Mouse (Mus musculus) liver, embryonic 15.5 days (tissue): ENCODE results near the gene Osbpl2. TPM values are rescaled to one million over a fixed set of nuclear protein-coding genes. Genes with fewer than 3 reads are reported as not detected.

Experiments used
- ATAC-seq: fragments of 200-750 bp; cut with Nextera tagmentation; 2 replicates; pipeline ENCODE4 v1.8.0; 2017; ENCODE audit warnings: moderate number of reproducible peaks, mild to moderate bottlenecking, moderate library complexity; ENCODE audit not compliant: insufficient read depth
- H3K27ac ChIP-seq: fragments of 300-500 bp; sonication (generic); replicated peaks from 2 replicates; pipeline ENCODE4 v1.5.1; 2015; ENCODE audit warnings: mild to moderate bottlenecking, inconsistent platforms
- H3K27me3 ChIP-seq: fragments of 300-500 bp; sonication (generic); 2 replicates; pipeline ENCODE4 v1.6.1; 2015; ENCODE audit warnings: mild to moderate bottlenecking, inconsistent platforms
- H3K36me3 ChIP-seq: fragments of 300-500 bp; sonication (generic); replicated peaks from 2 replicates; pipeline ENCODE4 v1.6.1; 2015; ENCODE audit warnings: moderate library complexity, mild to moderate bottlenecking, inconsistent platforms
- H3K4me1 ChIP-seq: fragments of 300-500 bp; sonication (generic); replicated peaks from 2 replicates; pipeline ENCODE4 v1.6.1; 2015; ENCODE audit warnings: inconsistent platforms
- H3K4me2 ChIP-seq: fragments of 300-500 bp; sonication (generic); 2 replicates; pipeline ENCODE4 v1.6.1; 2015; ENCODE audit warnings: moderate library complexity, mild to moderate bottlenecking, inconsistent platforms
- H3K4me3 ChIP-seq: fragments of 300-500 bp; sonication (generic); replicated peaks from 2 replicates; pipeline ENCODE4 v1.5.1; 2015; ENCODE audit warnings: mild to moderate bottlenecking, inconsistent platforms
- H3K9ac ChIP-seq: fragments of 300-500 bp; sonication (generic); 2 replicates; pipeline ENCODE4 v1.6.1; 2015; ENCODE audit warnings: moderate library complexity, mild to moderate bottlenecking, inconsistent platforms
- H3K9me3 ChIP-seq: fragments of 300-500 bp; sonication (generic); replicated peaks from 2 replicates; pipeline ENCODE4 v1.6.1; 2016; ENCODE audit warnings: inconsistent platforms
- WGBS: fragments of 180-500 bp; shearing (Covaris S2); methylation state at CpG from one replicate; pipeline ENCODE4 v1.1.7; 2015; ENCODE audit warnings: mixed read lengths; ENCODE audit not compliant: insufficient replicate concordance; 5-methylcytosine and 5-hydroxymethylcytosine counted together
- polyA plus RNA-seq: library from polyadenylated mRNA; unstranded; fragments of >200 nt; fragmentation: Nextera tagmentation; extraction: Ambion mirVana; gene quantifications from 2 replicates; pipeline ENCODE4 v1.2.1, GENCODE M21; 2015

The Osbpl2 gene
- polyA plus RNA-seq, 1 experiment from 2014 or later, result 9.4 TPM

- ATAC-seq, result no peak
- Histone ChIP-seq H3K36me3 (no peaks in the 10 kb centered on the region), H3K9me3 (no peaks in the 10 kb centered on the region), H3K27ac (no peak overlapping the region), H3K4me3 (no peak overlapping the region), H3K27me3 (no peaks in the 10 kb centered on the region), H3K4me1 (no peaks in the 10 kb centered on the region), H3K4me2 (no peak overlapping the region), H3K9ac (no peak overlapping the region)
- WGBS, result 75% methylated on average over 24 of the region's 24 CpGs
Measured at GRCm38 (mm10) chr2:180184011-180184751, 65.1 kb downstream of the Osbpl2 start.

- ATAC-seq, result no peak
- H3K27me3 ChIP-seq, result no peaks in the 10 kb centered on the region
- no peak overlapping the region for H3K4me2 ChIP-seq
- H3K4me1 ChIP-seq, result no peaks in the 10 kb centered on the region
- no peak overlapping the region for H3K9ac ChIP-seq
- no peak overlapping the region for H3K4me3 ChIP-seq
- H3K36me3 ChIP-seq, result no peaks in the 10 kb centered on the region
- no peak overlapping the region for H3K27ac ChIP-seq
- 65% methylated on average over 6 of the region's 6 CpGs for WGBS
- no peaks in the 10 kb centered on the region for H3K9me3 ChIP-seq
Measured at GRCm38 (mm10) chr2:180184752-180185109, 65.6 kb downstream of the Osbpl2 start.

DNA sequence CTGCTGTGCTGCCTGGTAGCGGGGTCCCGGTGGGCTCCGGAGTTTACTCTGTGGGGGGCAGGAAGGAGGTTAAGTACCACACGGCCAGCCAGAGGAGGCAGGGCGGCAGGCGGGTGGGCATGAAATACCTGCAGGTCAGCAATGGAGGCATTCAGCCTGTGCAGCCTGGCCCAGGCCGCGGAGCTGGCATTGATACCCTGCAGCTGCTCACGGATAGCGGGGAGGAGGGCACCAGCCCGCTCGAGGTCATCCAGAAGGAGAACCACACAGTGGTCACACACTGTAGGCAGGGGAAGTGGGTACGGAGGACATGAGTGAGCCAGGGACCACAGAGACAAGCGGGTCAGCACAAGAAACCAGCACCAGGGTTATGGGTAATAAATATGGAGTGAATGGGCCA is 66.6 kb downstream of the Osbpl2 start:
- ATAC-seq, result no peak
- WGBS, result 80% methylated on average over 14 of the region's 14 CpGs
- Histone ChIP-seq H3K27ac (no peak overlapping the region), H3K27me3 (no peaks in the 10 kb centered on the region), H3K4me2 (no peak overlapping the region), H3K9ac (no peak overlapping the region), H3K4me3 (no peak overlapping the region), H3K9me3 (no peaks in the 10 kb centered on the region), H3K36me3 (no peaks in the 10 kb centered on the region), H3K4me1 (no peaks in the 10 kb centered on the region)

DNA sequence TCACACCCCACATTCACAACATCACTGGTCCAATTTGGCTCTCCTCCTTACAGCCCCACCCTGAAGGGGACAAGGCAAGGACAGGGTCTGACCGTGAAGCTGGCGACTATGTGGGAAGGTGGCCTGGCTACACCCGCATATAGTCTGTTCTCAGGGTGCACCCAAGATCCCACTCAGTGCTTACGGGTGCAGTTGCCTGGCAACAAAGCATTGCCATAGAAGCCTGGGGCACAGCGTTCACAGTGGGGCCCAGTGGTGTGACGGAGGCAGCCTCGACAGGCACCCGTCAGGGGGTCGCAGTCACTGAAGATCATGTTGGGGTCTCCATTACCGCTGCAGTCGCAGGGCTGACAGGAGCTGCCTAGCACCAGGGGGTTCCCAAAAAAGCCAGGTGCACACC is 68.3 kb downstream of the Osbpl2 start:
- H3K4me1 ChIP-seq, result no peaks in the 10 kb centered on the region
- 77% methylated on average over 11 of the region's 11 CpGs for WGBS
- no peaks in the 10 kb centered on the region for H3K27me3 ChIP-seq
- no peak overlapping the region for H3K27ac ChIP-seq
- no peaks in the 10 kb centered on the region for H3K36me3 ChIP-seq
- H3K4me3 ChIP-seq, result no peak overlapping the region
- no peak overlapping the region for H3K9ac ChIP-seq
- ATAC-seq, result no peak
- H3K4me2 ChIP-seq, result no peak overlapping the region
- H3K9me3 ChIP-seq, result no peaks in the 10 kb centered on the region

GRCm38 (mm10) chr2:180196610-180197322 is 77.7 kb downstream of the Osbpl2 start:
- Histone ChIP-seq H3K4me1 (no peaks in the 10 kb centered on the region), H3K27ac (no peak overlapping the region), H3K4me3 (no peak overlapping the region), H3K4me2 (no peak overlapping the region), H3K27me3 (no peaks in the 10 kb centered on the region), H3K36me3 (no peaks in the 10 kb centered on the region), H3K9me3 (no peaks in the 10 kb centered on the region), H3K9ac (no peak overlapping the region)
- 51% methylated on average over 10 of the region's 12 CpGs for WGBS
- no peak for ATAC-seq

GRCm38 (mm10) chr2:180197323-180198037 is 78.4 kb downstream of the Osbpl2 start:
- no peak overlapping the region for H3K27ac ChIP-seq
- H3K9ac ChIP-seq, result no peak overlapping the region
- no peak overlapping the region for H3K4me2 ChIP-seq
- H3K4me1 ChIP-seq, result no peaks in the 10 kb centered on the region
- 58% methylated on average over 10 of the region's 10 CpGs for WGBS
- ATAC-seq, result no peak
- no peaks in the 10 kb centered on the region for H3K9me3 ChIP-seq
- H3K4me3 ChIP-seq, result no peak overlapping the region
- H3K36me3 ChIP-seq, result no peaks in the 10 kb centered on the region
- H3K27me3 ChIP-seq, result no peaks in the 10 kb centered on the region

DNA sequence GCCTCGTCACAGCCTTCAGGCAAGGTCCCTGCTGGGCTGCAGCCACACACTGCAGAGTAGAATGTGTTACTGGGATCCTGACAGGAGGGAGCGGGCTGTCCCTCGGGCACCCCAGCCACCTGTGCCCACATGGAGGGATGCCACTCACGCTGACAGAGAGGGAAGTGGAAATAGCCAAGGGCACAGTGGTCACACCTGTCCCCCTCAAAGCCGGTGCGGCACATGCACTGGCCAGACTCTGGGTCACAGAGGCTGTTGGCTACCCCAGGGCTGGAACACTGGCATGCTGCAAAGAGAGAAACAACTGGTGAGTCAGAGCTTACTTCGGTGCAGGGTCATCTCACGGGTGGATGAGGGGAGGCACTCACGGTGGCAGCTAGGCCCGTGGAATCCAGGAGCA is 79.7 kb downstream of the Osbpl2 start:
- Histone ChIP-seq H3K9ac (no peak overlapping the region), H3K27ac (no peak overlapping the region), H3K4me3 (no peak overlapping the region), H3K4me2 (no peak overlapping the region), H3K36me3 (no peaks in the 10 kb centered on the region), H3K27me3 (no peaks in the 10 kb centered on the region), H3K4me1 (no peaks in the 10 kb centered on the region), H3K9me3 (no peaks in the 10 kb centered on the region)
- ATAC-seq, result no peak
- WGBS, result 85% methylated on average over 10 of the region's 10 CpGs

DNA sequence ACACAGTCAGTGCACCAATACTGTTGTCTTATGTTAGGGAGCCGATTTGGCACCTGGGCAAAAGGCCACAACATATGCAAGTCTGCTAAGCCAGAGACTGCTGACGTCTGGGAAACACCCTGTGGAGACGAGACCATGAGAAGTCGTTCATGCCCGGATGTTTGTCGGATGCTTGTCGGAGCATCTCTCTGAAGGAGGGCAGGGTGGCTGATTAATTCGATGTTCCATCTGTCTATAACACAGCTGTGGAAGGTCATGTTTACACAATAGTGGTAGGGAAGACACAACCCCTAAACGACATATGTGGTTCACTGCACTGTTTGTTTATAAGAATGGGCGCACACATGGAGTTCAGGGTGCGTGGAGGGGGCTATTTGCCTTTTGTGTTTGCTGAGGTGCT is 81.6 kb downstream of the Osbpl2 start:
- WGBS, result 66% methylated on average over 11 of the region's 11 CpGs
- no peaks in the 10 kb centered on the region for H3K4me1 ChIP-seq
- H3K4me3 ChIP-seq, result no peak overlapping the region
- no peak overlapping the region for H3K9ac ChIP-seq
- H3K27me3 ChIP-seq, result no peaks in the 10 kb centered on the region
- no peak overlapping the region for H3K4me2 ChIP-seq
- no peak overlapping the region for H3K27ac ChIP-seq
- no peaks in the 10 kb centered on the region for H3K9me3 ChIP-seq
- no peaks in the 10 kb centered on the region for H3K36me3 ChIP-seq
- ATAC-seq, result no peak

DNA sequence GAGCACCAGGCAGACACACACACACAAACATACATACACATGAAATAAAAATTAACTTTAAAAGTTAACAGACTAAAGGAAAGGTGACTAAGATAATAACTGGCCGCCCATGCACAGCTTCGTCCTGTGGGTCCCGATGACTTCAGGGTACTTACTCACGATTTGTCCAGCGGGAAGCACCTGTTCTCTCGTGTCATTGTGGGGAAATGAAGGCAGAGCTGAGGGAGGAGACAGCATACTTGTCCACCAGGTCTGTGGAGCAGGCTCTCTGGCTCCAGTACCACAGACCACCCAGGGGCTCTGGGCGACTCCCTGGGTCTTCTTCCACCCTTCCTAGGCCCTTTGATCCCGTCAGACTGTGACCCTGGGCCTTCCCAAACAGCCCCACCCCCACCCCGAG is 82.2 kb downstream of the Osbpl2 start:
- H3K4me2 ChIP-seq, result no peak overlapping the region
- no peak overlapping the region for H3K4me3 ChIP-seq
- no peak overlapping the region for H3K9ac ChIP-seq
- no peaks in the 10 kb centered on the region for H3K9me3 ChIP-seq
- H3K36me3 ChIP-seq, result no peaks in the 10 kb centered on the region
- H3K4me1 ChIP-seq, result no peaks in the 10 kb centered on the region
- no peak overlapping the region for H3K27ac ChIP-seq
- no peaks in the 10 kb centered on the region for H3K27me3 ChIP-seq
- no peak for ATAC-seq
- 61% methylated on average over 9 of the region's 9 CpGs for WGBS

DNA sequence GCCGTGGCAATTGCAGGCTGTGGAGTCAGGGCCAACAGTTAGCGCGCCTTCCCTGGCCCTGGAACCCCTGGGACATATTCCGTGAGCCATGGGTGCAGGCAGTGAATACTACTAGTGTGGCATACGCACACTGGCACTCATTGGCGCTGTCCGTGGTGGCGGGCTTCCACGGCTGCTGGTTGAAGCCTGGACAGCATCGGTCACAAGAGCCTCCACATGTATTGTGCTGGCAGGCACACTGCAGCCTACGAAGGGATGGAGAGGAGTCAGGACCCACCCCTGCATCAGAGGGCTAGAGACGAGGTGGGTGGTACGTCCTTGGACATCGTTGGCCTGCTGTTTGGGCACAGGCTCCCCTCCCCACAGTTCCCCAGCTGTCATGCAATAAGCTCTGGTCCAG is 83.2 kb downstream of the Osbpl2 start:
- Histone ChIP-seq H3K9me3 (no peaks in the 10 kb centered on the region), H3K9ac (no peak overlapping the region), H3K27ac (no peak overlapping the region), H3K4me3 (no peak overlapping the region), H3K4me2 (no peak overlapping the region), H3K27me3 (no peaks in the 10 kb centered on the region), H3K4me1 (no peaks in the 10 kb centered on the region), H3K36me3 (no peaks in the 10 kb centered on the region)
- 80% methylated on average over 14 of the region's 14 CpGs for WGBS
- no peak for ATAC-seq

- Histone ChIP-seq H3K4me3 (no peak overlapping the region), H3K27me3 (no peaks in the 10 kb centered on the region), H3K9me3 (no peaks in the 10 kb centered on the region), H3K9ac (no peak overlapping the region), H3K36me3 (no peaks in the 10 kb centered on the region), H3K4me2 (no peak overlapping the region), H3K4me1 (no peaks in the 10 kb centered on the region), H3K27ac (no peak overlapping the region)
- 35% methylated on average over 10 of the region's 10 CpGs for WGBS
- ATAC-seq, result no peak
Measured at GRCm38 (mm10) chr2:180202805-180203204, 83.7 kb downstream of the Osbpl2 start.
